Mouse (Mus musculus) liver (tissue): ENCODE results near the gene A3galt2.
A peak's percentile ranks its signal among the peaks of the same experiment; 100 is the strongest.

Experiments
- DNase-seq: peaks from one replicate; pipeline ENCODE4 v3.0.0-alpha.2; 2020; ENCODE audit warnings: mixed read lengths

The A3galt2 gene

DNA sequence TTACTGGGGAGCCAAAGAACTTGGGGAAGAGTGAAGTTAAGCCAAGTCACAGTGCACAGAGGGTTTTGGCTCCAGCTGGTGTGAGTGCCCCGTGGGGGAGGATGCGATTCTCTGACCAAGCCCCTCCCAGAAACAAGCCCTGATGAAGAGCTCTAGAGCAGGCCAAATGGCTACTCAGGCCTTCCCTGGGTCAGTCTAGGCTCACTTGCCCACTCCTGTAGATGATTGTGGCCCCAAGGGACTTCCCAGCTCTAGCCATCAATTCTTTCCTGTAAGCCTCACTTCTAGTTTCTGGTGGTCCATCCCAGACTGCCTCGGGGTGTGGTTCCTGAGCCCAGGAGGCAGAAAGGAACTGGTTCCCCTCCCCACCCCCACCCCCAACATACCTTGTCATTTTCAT, at the start of gene A3galt2:
TSS of gene A3galt2 (plus strand) at position 301 of the 400 bp plus-strand sequence.
- no peak for DNase-seq

DNA sequence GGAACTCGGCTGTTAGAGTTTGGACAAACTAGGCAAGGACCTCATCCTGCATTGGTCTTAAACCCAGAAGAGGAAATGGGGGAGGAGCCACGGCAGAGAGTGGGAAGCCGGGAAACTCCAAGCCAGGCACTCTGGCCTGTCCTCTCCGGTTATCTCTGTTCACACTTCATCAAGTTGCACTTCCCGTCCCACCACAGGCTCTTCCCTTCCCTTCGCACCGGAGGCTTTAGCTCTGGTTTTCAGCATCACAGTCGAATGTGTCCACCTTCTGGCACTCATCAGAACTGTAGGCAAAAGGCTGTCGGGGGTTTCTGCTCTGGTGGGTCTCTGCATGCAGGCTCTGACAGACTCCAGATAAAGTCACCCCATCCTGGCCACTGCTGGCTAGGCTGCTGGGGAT, 48.5 kb upstream of the A3galt2 start:
- peak; percentile 45 for DNase-seq

DNA sequence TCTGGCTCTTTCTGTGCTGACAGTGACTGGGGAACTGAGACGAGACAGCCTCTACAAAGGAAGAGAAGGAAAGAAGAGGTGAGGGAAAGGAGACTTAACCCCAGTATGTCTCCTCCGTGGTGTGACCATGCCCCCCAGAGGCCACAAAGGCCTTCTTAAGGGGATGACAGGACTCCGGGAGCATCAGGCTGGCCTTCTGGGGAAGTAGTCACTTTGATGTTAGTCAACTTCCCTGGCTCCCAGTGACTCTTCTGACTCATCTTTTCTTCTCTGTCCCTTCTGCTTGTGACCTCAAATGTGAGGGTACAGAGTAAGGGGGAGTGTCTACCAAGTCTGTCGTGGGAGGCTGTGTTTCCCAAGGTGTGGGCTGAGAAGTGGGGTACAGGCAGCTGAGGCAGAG, 47.8 kb upstream of the A3galt2 start:
- DNase-seq = no peak

DNA sequence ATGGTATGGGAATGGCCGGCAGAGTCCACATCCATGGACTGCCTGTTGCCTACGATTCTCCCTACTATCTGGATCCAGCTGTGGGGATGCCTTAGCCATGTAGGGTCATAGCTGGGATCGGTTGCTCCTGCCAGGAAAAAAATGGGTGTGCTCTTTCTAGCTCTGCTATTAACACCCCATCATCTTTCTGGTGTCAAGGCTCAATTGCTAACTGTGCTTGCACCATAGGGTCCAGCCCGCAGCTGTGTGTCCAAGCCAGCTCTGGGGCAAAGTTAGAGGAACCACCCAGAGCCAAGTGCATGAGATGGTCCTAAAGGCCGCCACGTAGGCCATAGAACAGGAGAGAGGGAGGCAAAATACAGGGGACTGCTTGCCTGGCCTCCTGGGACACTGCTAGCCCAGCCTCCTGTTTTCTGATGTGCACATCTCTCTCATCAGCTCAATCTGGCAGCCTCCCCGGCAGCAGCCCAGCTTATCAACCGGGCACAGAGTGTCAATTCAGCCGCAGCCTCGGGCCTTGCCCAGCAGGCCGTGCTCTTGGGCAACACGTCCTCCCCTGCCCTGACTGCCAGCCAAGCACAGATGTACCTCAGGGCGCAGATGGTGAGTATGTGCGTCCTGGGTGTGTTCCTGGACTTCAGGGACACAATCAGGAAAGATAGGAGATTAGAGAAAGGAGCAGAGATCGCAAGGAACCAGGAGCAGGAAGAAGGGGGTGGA, 45.9 kb upstream of the A3galt2 start:
- DNase-seq = peak; percentile 63

DNA sequence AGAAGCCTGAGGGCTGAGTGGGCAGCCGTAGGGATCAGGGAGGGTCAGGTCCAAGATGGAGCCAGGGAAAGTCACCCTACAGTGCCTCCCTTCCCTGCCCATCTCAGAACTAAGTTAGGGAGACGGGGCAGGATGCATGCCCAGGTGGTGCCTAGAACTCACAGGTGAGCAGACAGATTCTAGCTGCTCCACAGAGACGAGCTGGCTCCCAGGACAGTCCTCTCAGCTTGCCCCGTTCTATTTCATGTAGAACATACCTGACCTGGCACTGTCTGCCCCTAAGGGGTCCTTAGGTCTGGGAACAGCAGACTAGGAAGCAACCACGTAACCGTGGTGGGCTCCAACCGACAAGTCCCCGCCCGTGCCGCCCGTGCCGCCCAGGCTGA, 45.4 kb upstream of the A3galt2 start:
- no peak for DNase-seq

DNA sequence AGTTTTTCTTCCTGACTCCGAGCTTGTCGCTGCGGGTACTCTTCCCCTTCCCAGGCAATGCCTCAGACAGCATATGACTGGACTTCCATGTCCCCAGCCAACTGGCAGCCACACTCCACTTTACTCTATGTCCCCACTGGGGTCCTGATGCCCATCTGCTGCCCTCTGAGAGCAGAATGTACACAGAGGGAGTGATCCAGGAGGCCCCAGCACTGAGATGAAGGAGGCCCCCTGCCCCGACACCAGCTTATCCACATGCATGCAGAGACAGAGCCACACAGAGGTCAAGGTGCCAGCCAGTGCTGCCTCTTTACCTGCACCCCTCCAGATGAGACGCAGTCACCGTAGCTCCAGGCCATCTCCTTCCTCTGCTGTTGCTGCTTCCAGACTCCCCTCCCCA, 44.9 kb upstream of the A3galt2 start:
- DNase-seq = no peak

DNA sequence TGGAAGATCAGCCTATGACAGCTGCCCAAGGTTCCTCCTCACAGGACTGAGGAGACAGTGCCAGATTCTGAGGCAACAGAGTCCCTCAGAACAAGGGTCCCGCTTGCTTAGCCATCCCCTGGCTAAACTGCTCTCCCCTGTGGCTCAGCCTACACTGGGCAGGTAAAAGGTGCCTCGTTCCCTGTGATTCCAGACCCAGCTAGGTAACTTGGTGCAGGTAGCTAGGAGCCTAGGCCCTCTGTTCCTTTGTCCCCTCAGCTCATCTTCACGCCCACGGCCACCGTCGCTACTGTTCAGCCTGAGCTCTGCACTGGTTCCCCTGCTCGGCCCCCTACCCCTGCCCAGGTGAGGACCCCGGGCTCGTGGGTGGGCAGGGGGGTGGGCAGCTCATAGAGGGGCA, 44.4 kb upstream of the A3galt2 start:
- no peak for DNase-seq

DNA sequence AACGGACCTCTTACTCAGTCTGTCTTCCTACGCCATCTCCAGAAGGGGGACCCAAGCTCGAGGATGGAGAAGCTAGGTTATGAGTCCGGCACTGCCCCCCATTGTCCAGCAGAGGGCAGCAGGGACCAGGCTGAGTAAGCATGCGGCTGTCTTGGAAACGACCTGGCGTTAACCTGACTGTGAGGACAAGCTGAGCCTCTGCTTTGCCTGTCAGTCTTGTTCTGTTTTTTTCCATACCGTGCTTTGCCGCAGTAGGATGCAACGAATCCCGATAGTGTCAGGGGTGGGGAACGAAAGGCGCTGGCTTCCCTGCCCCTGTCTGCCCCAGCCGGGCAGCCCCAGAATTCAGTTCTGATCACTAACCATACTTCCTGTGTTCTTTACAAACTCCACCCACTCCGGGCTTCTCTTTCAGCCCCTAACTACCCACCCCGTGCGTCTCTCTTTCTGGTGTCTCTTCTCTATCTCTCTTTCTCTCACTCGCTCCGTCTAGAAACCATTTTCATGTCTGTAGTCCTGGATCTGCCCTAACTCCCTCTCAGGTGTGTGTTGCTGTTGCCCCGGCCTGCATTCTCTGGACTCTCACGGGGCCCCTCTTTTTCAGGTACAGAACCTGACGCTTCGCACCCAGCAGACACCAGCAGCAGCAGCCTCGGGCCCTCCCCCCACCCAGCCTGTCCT, 43.6 kb upstream of the A3galt2 start:
- DNase-seq = peak; percentile 89

DNA sequence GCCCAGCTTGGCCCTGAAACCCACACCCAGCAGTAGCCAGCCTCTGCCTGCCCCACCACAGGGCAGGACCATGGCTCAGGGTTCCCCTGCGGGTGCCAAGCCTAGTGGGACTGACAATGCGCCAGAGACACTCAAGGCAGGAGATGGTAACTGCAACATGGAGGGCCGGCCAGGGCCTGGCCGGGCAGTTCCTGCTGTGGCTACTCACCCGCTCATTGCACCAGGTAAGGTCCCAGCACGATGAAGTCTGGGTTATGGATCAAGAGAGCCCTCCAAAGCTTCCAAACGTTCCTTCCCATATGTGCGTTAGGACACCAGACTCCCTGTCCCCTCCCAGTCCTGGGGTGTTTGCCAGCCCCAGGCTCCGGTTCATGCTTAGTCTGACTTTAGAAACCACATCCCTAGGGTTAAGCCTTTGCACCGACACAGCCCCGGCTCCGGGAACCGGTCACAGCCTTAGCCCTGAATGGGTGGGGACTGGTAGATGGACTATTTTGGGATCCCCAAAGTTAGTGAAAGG, 43.0 kb upstream of the A3galt2 start:
- no peak for DNase-seq

DNA sequence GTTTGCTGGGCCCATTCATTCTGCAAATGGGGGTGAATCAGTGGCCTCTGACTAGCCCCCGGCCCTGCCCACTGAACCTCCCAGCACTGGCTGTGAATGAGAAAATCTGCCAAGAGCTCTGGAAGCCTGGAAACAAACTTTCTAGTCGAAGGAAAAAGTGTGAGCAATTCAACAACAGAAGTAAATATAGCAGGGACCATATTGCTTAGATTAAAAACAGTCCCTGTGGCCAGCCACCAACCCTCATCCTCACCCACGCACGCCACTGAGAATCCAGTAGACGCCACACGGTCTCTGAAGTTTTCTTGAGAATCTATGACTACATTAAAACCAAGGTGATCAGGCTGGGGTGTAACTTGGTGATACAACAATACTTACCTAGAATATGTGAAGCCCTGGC, 42.2 kb upstream of the A3galt2 start:
- DNase-seq = no peak

DNA sequence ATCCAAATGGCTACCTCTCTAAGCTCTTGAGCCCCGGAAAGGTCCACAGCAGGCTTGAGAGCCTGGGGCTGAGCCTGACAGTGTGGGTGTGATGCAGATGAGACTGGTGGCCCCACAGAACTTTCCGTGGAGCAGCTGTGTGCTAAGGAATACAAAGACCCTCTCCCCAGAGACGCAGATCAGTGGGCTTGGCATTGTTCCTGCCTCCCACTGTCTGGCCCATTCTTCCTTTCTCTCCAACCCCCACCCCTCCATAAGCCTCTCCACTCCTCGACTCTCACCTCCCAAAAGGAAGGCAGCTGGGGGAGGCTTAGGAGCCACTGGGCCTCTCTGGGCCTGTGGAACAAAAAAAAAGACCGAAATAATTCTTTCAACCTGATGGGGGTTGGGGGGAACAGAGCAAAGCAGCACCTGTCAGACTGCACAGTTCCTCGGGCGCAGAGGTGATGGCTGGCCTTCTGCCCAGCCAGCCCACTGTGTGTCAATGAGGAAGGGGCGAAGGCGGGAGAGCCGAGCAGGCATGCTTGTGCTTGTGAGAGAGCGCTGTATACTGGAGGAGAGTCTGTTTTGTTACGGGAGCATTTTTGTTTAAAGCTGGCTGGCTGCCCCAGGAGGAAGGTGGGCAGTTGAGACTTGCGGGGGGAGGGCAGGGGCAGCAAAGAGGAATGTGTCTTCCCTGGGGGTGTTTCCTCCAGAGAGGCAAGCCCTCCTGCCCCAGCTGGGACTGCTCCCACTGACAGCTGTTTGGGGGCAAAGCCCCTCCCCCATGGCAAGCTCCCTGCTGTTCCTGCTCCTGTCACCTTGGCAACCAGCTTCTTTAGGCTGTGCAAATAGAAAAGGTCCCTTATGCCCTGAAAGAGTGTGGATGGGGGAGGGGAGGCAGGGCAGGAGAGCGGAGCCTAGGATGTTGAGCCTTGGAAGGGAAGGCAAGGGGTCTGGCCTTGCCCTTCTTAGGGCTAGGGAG, 39.6 kb upstream of the A3galt2 start:
- DNase-seq = peak; percentile 48

DNA sequence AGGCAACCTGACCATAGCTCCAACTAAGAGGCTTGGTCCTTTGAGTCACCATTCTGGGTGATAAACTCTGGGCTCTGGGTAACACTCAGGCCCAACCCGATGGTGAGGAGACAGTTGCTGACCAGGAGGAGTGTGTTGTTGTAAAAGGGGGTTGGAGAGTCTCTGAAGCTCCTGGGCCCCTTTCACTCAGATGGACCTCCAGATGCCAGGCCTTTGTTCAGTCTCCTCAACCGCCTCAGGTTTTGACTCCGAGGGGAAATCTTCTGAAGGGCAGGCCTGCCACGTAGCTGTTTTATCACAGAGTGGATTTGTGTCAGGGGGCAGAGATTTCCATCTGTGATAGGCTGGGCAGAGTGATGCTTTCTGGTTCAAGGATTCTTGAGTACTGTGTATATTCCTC, 38.9 kb upstream of the A3galt2 start:
- DNase-seq = no peak

DNA sequence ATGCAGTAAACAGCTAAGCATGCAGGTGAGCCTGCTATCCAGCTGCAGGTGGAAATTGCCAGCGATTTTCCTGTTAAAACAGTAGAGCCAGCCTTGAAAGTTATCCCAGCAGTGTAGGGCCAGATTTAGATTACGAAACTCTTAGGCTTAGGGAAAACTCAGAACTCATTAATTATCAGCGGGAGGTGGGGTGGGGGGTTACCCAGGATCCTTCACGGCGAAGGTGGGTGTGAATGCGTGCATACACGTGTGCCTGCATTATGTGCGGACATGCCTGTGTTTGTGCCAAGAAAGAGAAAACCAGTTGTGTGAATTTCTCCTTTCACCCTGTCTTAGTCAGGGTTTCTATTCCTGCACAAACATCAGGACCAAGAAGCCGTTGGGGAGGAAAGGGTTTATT, 38.4 kb upstream of the A3galt2 start:
- no peak for DNase-seq

DNA sequence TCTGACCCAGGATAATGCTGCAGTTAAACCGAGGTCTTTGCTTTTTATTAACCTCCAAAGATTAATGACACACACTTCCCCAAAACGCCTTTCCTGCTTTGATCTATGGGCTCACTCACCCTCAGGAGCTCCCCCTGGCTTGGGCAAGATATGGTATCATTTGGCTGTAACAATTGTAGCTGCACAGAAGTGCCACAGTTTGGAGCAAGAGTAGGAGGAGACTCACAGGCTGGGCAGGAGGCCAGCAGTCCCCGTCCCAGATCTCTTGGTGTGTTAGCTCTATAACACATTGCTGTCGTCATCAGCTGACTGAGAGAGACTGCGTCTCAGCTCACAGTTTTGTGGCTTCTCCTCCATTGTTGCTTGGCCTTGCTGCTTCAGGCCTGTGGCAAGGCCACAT, 35.1 kb upstream of the A3galt2 start:
- DNase-seq = peak; percentile 60

DNA sequence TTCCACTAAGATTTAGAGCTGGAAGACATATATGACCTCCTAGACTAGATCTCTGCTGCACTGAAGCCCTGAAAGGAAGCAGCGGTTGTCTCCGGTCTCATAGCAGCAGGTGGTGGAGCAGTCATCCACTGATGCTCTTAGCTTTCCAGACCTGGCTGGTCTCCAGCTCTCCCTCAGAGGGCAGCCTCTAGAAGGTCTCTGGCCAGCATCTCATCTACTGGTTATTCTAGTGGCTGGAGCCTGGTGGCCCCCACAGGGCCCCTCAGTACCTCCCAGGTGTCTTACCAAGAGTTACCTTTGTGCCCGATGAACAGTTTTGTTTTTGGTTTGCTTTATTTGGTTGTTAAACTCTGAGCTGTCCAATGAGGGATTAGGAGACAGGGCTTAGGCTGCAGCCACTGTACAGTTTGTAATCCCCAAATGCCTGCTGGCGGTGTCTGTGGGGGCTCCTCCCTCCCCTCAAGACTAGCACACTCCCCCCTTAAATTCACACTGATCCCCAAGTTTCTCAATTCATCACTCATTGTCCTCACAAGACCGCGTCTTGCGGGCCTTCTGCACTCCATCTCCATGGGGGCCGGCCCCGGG, 34.0 kb upstream of the A3galt2 start:
- DNase-seq = no peak

DNA sequence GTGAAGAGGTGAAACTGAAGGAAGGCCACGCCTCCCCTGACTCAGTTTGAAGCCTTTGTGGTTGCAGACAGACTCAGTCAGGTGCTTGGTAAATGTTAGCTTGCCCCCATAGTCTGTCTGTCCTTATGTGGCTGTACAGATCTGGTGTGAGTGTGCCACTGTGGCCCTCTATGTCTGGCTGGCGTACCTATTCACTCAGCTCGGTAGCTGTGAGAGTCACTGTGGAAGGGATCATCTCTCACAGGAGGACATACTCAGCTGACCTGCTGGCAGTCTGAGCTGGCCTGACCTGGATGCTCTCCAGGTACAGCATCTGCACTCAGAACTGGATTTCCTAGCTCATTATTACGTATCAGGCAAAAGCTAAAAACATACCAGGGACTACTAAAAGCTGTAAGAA, 33.4 kb upstream of the A3galt2 start:
- DNase-seq = no peak

DNA sequence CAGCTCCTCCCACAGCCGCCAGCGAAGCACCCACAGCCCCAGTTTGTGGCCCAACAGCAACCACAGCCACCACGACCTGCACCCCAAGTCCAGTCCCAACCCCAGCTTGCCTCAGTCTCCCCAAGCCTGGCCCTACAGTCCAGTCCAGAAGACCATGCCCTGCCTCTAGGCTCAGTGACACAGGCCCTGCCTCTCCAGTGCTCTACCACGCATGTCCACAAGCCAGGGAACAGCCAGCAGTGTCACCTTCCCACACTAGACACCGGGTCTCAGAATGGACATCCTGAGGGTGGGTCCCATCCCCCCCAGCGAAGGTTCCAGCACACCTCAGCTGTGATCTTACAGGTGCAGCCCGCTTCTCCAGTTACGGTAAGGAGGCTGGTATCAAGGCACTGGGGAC, 32.2 kb upstream of the A3galt2 start:
- no peak for DNase-seq

DNA sequence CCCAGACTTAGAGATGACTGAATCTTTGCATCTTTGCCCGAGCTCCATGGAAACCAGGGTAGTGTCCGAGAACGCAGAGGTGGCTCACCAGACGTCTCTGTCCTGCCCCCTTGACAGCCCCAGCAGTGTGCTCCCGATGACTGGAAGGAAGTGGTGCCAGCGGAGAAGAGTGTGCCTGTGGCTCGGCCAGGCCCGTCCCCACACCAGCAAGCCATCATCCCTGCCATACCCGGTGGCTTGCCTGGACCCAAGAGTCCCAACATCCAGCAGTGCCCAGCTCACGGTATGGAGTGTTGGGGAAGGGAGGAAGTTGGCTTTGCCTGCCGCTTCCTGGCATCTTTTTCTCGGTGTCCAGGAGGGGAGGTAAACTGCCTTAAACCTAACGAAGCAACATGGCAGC, 31.7 kb upstream of the A3galt2 start:
- DNase-seq = no peak

DNA sequence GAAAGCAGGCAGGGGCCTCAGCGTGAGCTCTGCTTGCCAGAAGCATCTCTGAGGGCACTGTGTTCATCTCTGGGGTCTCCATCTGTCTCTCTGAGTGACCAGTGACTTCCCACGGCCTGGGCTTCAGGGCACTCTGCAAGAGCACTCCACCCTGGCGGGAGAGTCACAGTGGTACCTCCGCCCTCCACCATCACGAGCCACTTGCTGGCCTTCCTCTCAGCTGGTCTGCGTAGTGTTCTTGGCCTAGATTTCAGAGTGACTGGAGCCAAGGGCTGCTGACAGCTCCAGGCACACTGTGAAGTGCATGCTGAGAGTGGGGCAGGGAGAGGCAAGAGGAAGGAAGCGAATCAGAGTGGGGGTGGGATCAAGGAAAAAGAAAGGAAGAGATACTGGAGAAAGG, 31.1 kb upstream of the A3galt2 start:
- DNase-seq = no peak

DNA sequence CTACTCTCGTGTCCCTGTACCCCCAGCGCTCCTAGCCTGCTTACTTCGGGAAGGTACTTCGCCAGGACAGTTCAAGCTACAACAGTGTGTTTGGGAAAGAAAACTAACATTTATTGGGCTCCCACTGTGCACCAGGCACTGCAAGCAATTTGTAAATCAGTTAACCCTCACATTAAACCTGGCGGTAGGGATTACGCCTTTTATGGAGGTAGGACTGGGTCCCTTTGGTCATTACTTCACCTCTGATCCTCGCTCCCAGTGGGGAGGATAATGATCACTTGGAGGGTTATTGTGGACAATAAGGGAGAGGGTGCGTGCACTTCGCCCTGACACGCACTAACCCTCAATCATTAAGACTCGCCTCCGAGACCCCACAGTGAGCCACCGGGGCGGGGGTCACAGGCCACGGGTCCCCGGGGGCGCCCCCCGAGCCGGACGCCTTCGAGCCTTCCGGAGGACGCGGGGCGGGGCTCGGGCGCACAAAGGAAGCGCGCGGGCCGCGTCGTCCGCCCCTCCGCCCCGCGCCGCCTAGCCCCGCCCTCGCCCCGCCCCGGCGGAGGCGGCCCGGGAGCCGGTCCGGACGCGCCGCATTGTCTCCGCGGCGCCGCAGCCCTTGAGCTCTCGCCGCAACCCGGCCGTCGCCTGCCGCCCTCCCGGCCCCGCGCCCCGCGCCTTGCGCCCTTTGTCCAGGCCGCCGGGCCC, 28.0 kb upstream of the A3galt2 start:
- peak; percentile 88 for DNase-seq

DNA sequence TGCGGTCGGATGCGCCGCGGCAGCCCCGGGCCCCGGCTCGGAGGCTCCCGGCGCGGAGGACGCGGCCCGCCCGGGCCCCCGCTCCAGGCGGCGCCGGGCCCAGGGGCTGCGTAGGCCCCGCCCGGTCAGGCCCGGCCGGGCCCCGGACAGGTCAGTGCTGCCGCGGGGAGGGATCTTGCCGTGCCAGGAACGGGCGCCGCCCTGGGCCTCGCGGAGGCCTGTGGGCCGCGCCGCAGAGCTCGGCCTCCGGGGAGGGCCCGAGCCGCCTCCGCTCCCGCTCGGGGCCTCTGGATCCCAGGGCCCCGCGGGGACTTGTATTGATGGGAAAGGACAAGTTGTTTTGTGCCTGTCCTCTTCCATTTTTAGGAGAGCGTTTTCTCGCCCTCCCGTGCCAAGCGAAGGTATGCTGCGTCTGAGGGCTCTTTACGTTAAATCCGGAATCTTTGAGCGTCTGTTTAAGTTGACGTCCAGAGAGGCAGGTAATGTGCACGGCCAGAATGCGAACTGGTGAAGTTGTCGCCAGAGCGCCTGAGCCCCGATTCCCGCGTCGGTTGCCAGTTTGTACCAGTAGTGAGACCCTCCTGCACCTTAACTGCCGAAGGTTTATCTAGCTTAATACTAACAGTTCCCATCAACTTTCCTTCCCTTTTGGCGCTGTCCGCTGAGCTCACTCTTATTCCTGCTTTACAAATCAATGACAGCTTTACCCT, 27.3 kb upstream of the A3galt2 start:
- peak; percentile 85 for DNase-seq

DNA sequence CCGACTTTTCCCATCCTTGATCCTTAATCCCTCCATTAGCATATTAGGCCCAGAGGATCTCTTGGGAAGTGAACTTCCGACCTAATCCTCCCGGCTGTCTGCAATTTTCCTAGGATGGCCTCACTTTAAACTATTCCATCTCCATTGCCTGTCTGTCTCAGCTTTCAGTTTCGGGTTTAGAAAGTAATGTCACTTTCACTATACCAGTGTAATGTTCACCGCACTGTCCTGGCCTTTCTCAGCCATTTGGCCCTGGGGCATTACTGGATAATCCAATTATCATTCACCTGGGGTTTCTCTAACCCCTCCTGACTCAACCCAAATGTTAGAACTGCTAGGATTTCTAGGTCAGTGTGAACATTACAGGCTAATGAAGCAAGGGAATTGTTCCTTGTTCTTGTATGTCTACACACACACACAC, 26.7 kb upstream of the A3galt2 start:
- DNase-seq = no peak
